In the genomic region with DNA sequence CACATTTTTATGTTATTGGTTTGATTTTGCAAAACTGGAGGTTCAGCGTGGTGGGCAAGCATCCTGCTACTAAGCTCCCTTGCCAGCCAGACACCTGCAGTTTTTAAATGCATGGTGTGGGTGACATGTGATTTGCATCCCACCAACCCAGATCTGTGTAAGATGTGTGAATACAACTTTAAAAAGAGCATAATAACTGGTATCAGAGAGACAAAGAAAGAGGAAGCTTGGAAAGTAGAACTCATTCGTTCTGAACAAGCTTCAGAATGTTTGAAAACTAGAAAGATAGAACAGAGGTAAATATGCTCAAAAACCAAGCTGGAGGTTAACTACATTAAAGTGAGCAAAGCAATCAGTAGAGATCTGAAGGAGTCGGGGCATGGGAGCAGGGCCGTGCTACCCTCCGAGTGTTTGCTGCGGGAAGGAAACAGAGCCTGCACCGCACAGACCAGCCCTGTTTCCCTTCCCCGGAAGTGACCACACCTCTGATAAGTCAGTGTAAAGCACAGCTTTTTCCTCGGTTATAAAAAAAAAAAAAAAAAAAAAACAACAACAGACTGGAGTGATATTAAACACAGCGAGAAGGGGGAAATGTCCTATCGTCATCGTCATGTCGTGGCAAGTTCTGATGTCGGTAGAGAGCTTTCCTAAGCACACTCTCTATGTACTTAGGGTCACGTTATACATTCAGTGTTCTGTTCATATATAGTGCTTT, we compare ENCODE assay signal across 12 mouse cellular contexts.
DNase-seq lines count a peak whose midpoint lies in the region; ATAC-seq and TF ChIP-seq lines count a peak whose summit lies in the region.
"Had no signal": no experiment of that assay in that cellular context is flagged by ENCODE, and none has a peak within 500 bp of the region (broad histone marks: within the 10 kb centered on the region; RNA-seq: fewer than 3 reads in every experiment).

No protein-coding gene starts in this region.

- TF ChIP-seq EP300 in MEL (IDR thresholded peaks at IDR 0.05; ENCODE audit: low read depth in 1 of 2, low read length in 2 of 2), result peak in 1 of 2 experiments; percentile 32; a peak in 2 of 4 replicates
- no peak for TF ChIP-seq EP300 in liver, embryonic 14.5 days (IDR thresholded peaks at IDR 0.05; ENCODE audit: low read depth)

- no peaks in the 10 kb centered on the region for H3K36me3 ChIP-seq in kidney, embryonic 16.5 days (ENCODE audit: insufficient read depth, low read length)
- no peaks in the 10 kb centered on the region for H3K36me3 ChIP-seq in MEL (ENCODE audit: control insufficient read depth in 1 of 2, insufficient read depth in 2 of 2, low read length in 2 of 2)
- no peaks in the 10 kb centered on the region for H3K36me3 ChIP-seq in liver, embryonic 14.5 days (replicated peaks; ENCODE audit: control insufficient read depth, insufficient read depth, low read depth)
- H3K36me3 ChIP-seq in small intestine, adult 2 months (ENCODE audit: control insufficient read depth, insufficient read depth, low read length), result no peaks in the 10 kb centered on the region
- no peaks in the 10 kb centered on the region for H3K36me3 ChIP-seq in midbrain, embryonic 11.5 days (ENCODE audit: control insufficient read depth, insufficient read depth, low read length)
- H3K36me3 ChIP-seq in hindbrain, embryonic 16.5 days (ENCODE audit: control insufficient read depth, insufficient read depth, low read length), result no peaks in the 10 kb centered on the region
- H3K36me3 ChIP-seq: embryonic facial prominence, embryonic 12.5 days; hindbrain, embryonic 13.5 days; limb, embryonic 12.5 days had no signal

- WGBS in kidney, embryonic 16.5 days, result 72% methylated on average over 15 of the region's 15 CpGs
- WGBS in liver, embryonic 14.5 days (ENCODE audit: insufficient replicate concordance), result 12% methylated on average over 15 of the region's 15 CpGs
- 55% methylated on average over 15 of the region's 15 CpGs for WGBS in small intestine, adult 2 months
- WGBS in midbrain, embryonic 11.5 days, result 87% methylated on average over 15 of the region's 15 CpGs
- WGBS in hindbrain, embryonic 16.5 days, result 84% methylated on average over 15 of the region's 15 CpGs

- 0 out of 2 replicates have a peak overlapping the region, but pooled peaks have one; percentile 14 for H3K4me2 ChIP-seq in kidney, embryonic 16.5 days (replicated peaks; ENCODE audit: low read depth, low read length)
- peak overlapping the region; percentile 13; the same call in 1 of the 2 replicates for H3K4me2 ChIP-seq in liver, embryonic 14.5 days (ENCODE audit: low read depth)
- no peak overlapping the region for H3K4me2 ChIP-seq in midbrain, embryonic 11.5 days
- no peak overlapping the region for H3K4me2 ChIP-seq in hindbrain, embryonic 16.5 days (ENCODE audit: low read length)
- H3K4me2 ChIP-seq: embryonic facial prominence, embryonic 12.5 days; hindbrain, embryonic 13.5 days; limb, embryonic 12.5 days had no signal

- TF ChIP-seq RAD21 in MEL (IDR thresholded peaks at IDR 0.05; ENCODE audit: low read depth, low read length), result no peak

- no peak for DNase-seq in kidney, adult 11 months
- DNase-seq in MEL (ENCODE audit: low read depth, low spot score), result peak; percentile 56
- no peak for DNase-seq in liver, embryonic 14.5 days (ENCODE audit: low read depth in 3 of 3, low spot score in 3 of 3)
- no peak for DNase-seq in midbrain, embryonic 11.5 days (ENCODE audit: low spot score, missing footprints)
- DNase-seq in cerebellum, postnatal 25 days, result no peak

- H3K27me3 ChIP-seq in kidney, embryonic 16.5 days (ENCODE audit: insufficient read depth, low read length), result no peaks in the 10 kb centered on the region
- H3K27me3 ChIP-seq in MEL (ENCODE audit: control insufficient read depth in 1 of 2, insufficient read depth in 2 of 2, low read length in 2 of 2), result no peaks in the 10 kb centered on the region
- no peaks in the 10 kb centered on the region for H3K27me3 ChIP-seq in liver, embryonic 14.5 days (ENCODE audit: control insufficient read depth, insufficient read depth, low read length)
- no peaks in the 10 kb centered on the region for H3K27me3 ChIP-seq in small intestine, adult 2 months (ENCODE audit: control insufficient read depth, insufficient read depth, low read length)
- no peaks in the 10 kb centered on the region for H3K27me3 ChIP-seq in midbrain, embryonic 11.5 days (ENCODE audit: control insufficient read depth, insufficient read depth, low read length)
- no peaks in the 10 kb centered on the region for H3K27me3 ChIP-seq in hindbrain, embryonic 16.5 days (replicated peaks; ENCODE audit: control insufficient read depth, insufficient read depth, low read length)
- H3K27me3 ChIP-seq: embryonic facial prominence, embryonic 12.5 days; hindbrain, embryonic 13.5 days; limb, embryonic 12.5 days had no signal

- H3K4me3 ChIP-seq in kidney, embryonic 16.5 days (ENCODE audit: low read length), result no peak overlapping the region
- peak overlapping the region in 1 of 2 experiments; percentile 36; a peak in 3 of 4 replicates for H3K4me3 ChIP-seq in MEL (ENCODE audit: control insufficient read depth in 1 of 2, insufficient read depth in 1 of 2, low read depth in 2 of 2, low read length in 2 of 2)
- no peak overlapping the region for H3K4me3 ChIP-seq in liver, embryonic 14.5 days (ENCODE audit: insufficient read depth in 1 of 2, low read depth in 2 of 2, low read length in 2 of 2)
- H3K4me3 ChIP-seq in small intestine, adult 2 months (ENCODE audit: low read depth, low read length), result peak overlapping the region; percentile 14; the same call in 1 of the 2 replicates
- H3K4me3 ChIP-seq in midbrain, embryonic 11.5 days (ENCODE audit: low read depth, low read length), result no peak overlapping the region
- H3K4me3 ChIP-seq in hindbrain, embryonic 16.5 days (ENCODE audit: low read length), result no peak overlapping the region
- H3K4me3 ChIP-seq: embryonic facial prominence, embryonic 12.5 days; hindbrain, embryonic 13.5 days; limb, embryonic 12.5 days had no signal

- H3K9me3 ChIP-seq in kidney, embryonic 16.5 days (ENCODE audit: low read length), result no peaks in the 10 kb centered on the region
- H3K9me3 ChIP-seq in MEL (replicated peaks; ENCODE audit: insufficient read depth, low read length), result no peaks in the 10 kb centered on the region
- H3K9me3 ChIP-seq in liver, embryonic 14.5 days (ENCODE audit: control insufficient read depth, low read length), result no peaks in the 10 kb centered on the region
- no peaks in the 10 kb centered on the region for H3K9me3 ChIP-seq in midbrain, embryonic 11.5 days (ENCODE audit: control insufficient read depth, low read length)
- H3K9me3 ChIP-seq in hindbrain, embryonic 16.5 days (ENCODE audit: control insufficient read depth, low read length), result no peaks in the 10 kb centered on the region
- H3K9me3 ChIP-seq: embryonic facial prominence, embryonic 12.5 days; hindbrain, embryonic 13.5 days; limb, embryonic 12.5 days had no signal

- no peak for TF ChIP-seq CTCF in MEL (IDR thresholded peaks at IDR 0.05 in 2 of 3, conservative IDR thresholded peaks at IDR 0.05 in 1 of 3; ENCODE audit: control insufficient read depth in 1 of 3, insufficient read depth in 1 of 3, low read depth in 2 of 3, low read length in 3 of 3, poor library complexity in 1 of 3, severe bottlenecking in 1 of 3)
- TF ChIP-seq CTCF in liver, embryonic 14.5 days (IDR thresholded peaks at IDR 0.05; ENCODE audit: low read depth), result no peak
- no peak for TF ChIP-seq CTCF in small intestine, adult 2 months (IDR thresholded peaks at IDR 0.05; ENCODE audit: extremely low read depth, insufficient read length, insufficient replicate concordance, low read depth, low read length)

- ATAC-seq in kidney, embryonic 16.5 days (ENCODE audit: low FRiP score, low TSS enrichment), result no peak
- no peak for ATAC-seq in liver, embryonic 14.5 days (ENCODE audit: insufficient read depth)
- no peak for ATAC-seq in midbrain, embryonic 11.5 days (ENCODE audit: low FRiP score)
- ATAC-seq in hindbrain, embryonic 16.5 days, result no peak
- ATAC-seq: midbrain, embryonic 16.5 days had no signal

- no peak for TF ChIP-seq POLR2A in MEL (IDR thresholded peaks at IDR 0.05; ENCODE audit: control insufficient read depth in 1 of 2, insufficient read depth in 1 of 2, low read depth in 1 of 2, low read length in 2 of 2, poor library complexity in 1 of 2)
- TF ChIP-seq POLR2A in small intestine, adult 2 months (IDR thresholded peaks at IDR 0.05; ENCODE audit: low read depth, low read length), result no peak

- no peak overlapping the region for H3K27ac ChIP-seq in kidney, embryonic 16.5 days (ENCODE audit: low read length)
- no peak overlapping the region for H3K27ac ChIP-seq in MEL (ENCODE audit: control insufficient read depth, low read depth, low read length)
- H3K27ac ChIP-seq in liver, embryonic 14.5 days, result no peak overlapping the region
- no peak overlapping the region for H3K27ac ChIP-seq in small intestine, adult 2 months (ENCODE audit: insufficient read depth, low read depth, low read length)
- H3K27ac ChIP-seq in midbrain, embryonic 11.5 days (ENCODE audit: low read depth, low read length), result no peak overlapping the region
- H3K27ac ChIP-seq in hindbrain, embryonic 16.5 days (ENCODE audit: low read depth, low read length), result no peak overlapping the region
- H3K27ac ChIP-seq: embryonic facial prominence, embryonic 12.5 days; hindbrain, embryonic 13.5 days; limb, embryonic 12.5 days had no signal

- H3K79me2 ChIP-seq in MEL (ENCODE audit: control insufficient read depth, insufficient read depth, low read length, poor library complexity), result no peaks in the 10 kb centered on the region

- no peaks in the 10 kb centered on the region for H3K4me1 ChIP-seq in kidney, embryonic 16.5 days (ENCODE audit: insufficient read depth, low read length)
- H3K4me1 ChIP-seq in MEL (ENCODE audit: control insufficient read depth in 1 of 2, insufficient read depth in 2 of 2, low read length in 2 of 2), result 0 out of 4 replicates have a peak, but pooled peaks cover 0 to 6% of the 10 kb centered on the region in 2 experiments
- H3K4me1 ChIP-seq in liver, embryonic 14.5 days (replicated peaks; ENCODE audit: control insufficient read depth in 2 of 2, insufficient read depth in 2 of 2, low read length in 1 of 2), result no peaks in the 10 kb centered on the region; a peak in 1 of 4 replicates
- no peaks in the 10 kb centered on the region for H3K4me1 ChIP-seq in small intestine, adult 2 months (ENCODE audit: control insufficient read depth, insufficient read depth, insufficient read length, low read length)
- no peaks in the 10 kb centered on the region for H3K4me1 ChIP-seq in midbrain, embryonic 11.5 days (ENCODE audit: control insufficient read depth, insufficient read depth, low read length)
- no peaks in the 10 kb centered on the region for H3K4me1 ChIP-seq in hindbrain, embryonic 16.5 days (ENCODE audit: control insufficient read depth, insufficient read depth, low read depth, low read length)
- H3K4me1 ChIP-seq: embryonic facial prominence, embryonic 12.5 days; hindbrain, embryonic 13.5 days had no signal

- no peak overlapping the region for H3K9ac ChIP-seq in kidney, embryonic 16.5 days (replicated peaks; ENCODE audit: low read length)
- peak overlapping the region; percentile 9; the same call in 1 of the 2 replicates for H3K9ac ChIP-seq in MEL (ENCODE audit: control insufficient read depth, low read depth, low read length, poor library complexity, severe bottlenecking)
- H3K9ac ChIP-seq in liver, embryonic 14.5 days (replicated peaks), result no peak overlapping the region
- no peak overlapping the region for H3K9ac ChIP-seq in midbrain, embryonic 11.5 days (ENCODE audit: low read length)
- no peak overlapping the region for H3K9ac ChIP-seq in hindbrain, embryonic 16.5 days (ENCODE audit: low read depth, low read length)
- H3K9ac ChIP-seq: embryonic facial prominence, embryonic 12.5 days; hindbrain, embryonic 13.5 days; limb, embryonic 12.5 days had no signal

Comparison
In these comparisons a context has a peak if more than half of its experiments do, and no peak if none do; other contexts are left out.
1. H3K4me2 ChIP-seq: peak in kidney, embryonic 16.5 days (single experiment) and liver, embryonic 14.5 days (single experiment); none in midbrain, embryonic 11.5 days (single experiment) and hindbrain, embryonic 16.5 days (single experiment).